Mouse (Mus musculus): ENCODE data around the gene Nup214.

Gene Nup214

GRCm38 (mm10) chr2:32102944-32103343 lies 128.7 kb downstream of the Nup214 start:
- DNase-seq (ENCODE audit: low read depth), result no peak

- DNase-seq (ENCODE audit: low read depth), result no peak
These were observed 129.3 kb downstream of the Nup214 start for GRCm38 (mm10) chr2:32103557-32103956.
